Mouse (Mus musculus): ENCODE measurements at regions not wholly inside any gene's neighbourhood (a gene's known extent, or its start where the extent isn't known, plus 50 kb on each side); places are given as distances from the start of the nearest gene placed in this dataset.

GRCm38 (mm10) chr5:119057813-119058212 lies 497.3 kb downstream of the Med13l start:
- TF ChIP-seq CTCF (IDR thresholded peaks at IDR 0.05) = no peak
- no peak for TF ChIP-seq EP300 (IDR thresholded peaks at IDR 0.05)
- Histone ChIP-seq H3K4me1 (ENCODE audit: insufficient read depth, low read depth, low read length) (no peaks in the 10 kb centered on the region), H3K4me2 (replicated peaks; ENCODE audit: low read depth, low read length) (no peak overlapping the region), H3K9me3 (ENCODE audit: low read length) (no peaks in the 10 kb centered on the region), H3K36me3 (ENCODE audit: insufficient read depth, low read length) (no peaks in the 10 kb centered on the region), H3K9ac (replicated peaks; ENCODE audit: low read depth) (no peak overlapping the region), H3K27me3 (replicated peaks; ENCODE audit: insufficient read depth, low read length) (no peaks in the 10 kb centered on the region), H3K27ac (ENCODE audit: low read length) (0 out of 2 replicates have a peak overlapping the region, but pooled peaks have one; percentile 3), H3K4me3 (ENCODE audit: low read depth, low read length) (no peak overlapping the region)
- no peak for DNase-seq (ENCODE audit: low spot score)
- ATAC-seq = no peak
- 88% methylated on average over 4 of the region's 4 CpGs for WGBS

DNA sequence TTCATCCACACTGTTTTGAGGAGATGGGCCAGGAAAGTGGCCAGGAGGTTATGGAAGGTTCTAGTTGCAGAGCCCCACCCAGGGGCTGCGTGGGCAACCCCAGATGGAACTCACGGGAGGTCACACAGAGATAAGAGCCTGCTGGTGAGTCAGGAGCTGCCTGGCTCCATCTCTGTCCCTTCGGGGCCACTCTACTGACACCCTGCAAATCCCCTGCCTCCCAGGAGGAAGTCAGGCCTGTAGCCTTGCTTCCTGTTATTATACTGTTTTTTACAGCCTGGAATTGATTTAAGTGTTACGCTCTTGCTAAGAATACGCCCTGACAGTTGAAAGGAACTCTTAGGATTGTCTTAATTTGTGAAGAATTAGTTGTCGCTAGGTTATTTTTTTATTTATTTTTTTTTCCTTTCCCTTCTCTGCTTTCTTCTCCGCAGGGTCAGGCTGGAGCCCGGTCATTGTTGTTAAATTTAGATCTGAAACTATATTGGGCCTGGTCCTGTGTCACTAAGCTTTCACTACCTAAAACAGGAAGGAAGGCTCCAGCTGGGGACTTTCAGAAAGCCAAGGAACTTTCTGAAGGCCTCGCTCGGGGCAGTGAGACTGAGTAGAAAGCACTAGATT lies 497.9 kb downstream of the Med13l start:
- Histone ChIP-seq H3K27ac (ENCODE audit: low read length) (peak overlapping the region; percentile 54; the same call in 1 of the 2 replicates), H3K36me3 (ENCODE audit: insufficient read depth, low read length) (no peaks in the 10 kb centered on the region), H3K4me1 (ENCODE audit: insufficient read depth, low read depth, low read length) (no peaks in the 10 kb centered on the region), H3K4me2 (replicated peaks; ENCODE audit: low read depth, low read length) (no peak overlapping the region), H3K27me3 (replicated peaks; ENCODE audit: insufficient read depth, low read length) (no peaks in the 10 kb centered on the region), H3K9ac (replicated peaks; ENCODE audit: low read depth) (no peak overlapping the region), H3K4me3 (ENCODE audit: low read depth, low read length) (no peak overlapping the region), H3K9me3 (ENCODE audit: low read length) (no peaks in the 10 kb centered on the region)
- WGBS = 53% methylated on average over 10 of the region's 10 CpGs
- peak; percentile 57 for DNase-seq (ENCODE audit: low spot score)
- TF ChIP-seq EP300 (IDR thresholded peaks at IDR 0.05) = peak; percentile 87
- TF ChIP-seq CTCF (IDR thresholded peaks at IDR 0.05) = no peak
- peak; percentile 87 for ATAC-seq

- peak overlapping the region; percentile 54; the same call in 1 of the 2 replicates for H3K27ac ChIP-seq (ENCODE audit: low read length)
- 87% methylated on average over 2 of the region's 2 CpGs for WGBS
- DNase-seq (ENCODE audit: low spot score) = no peak
- no peaks in the 10 kb centered on the region for H3K27me3 ChIP-seq (replicated peaks; ENCODE audit: insufficient read depth, low read length)
- H3K4me1 ChIP-seq (ENCODE audit: insufficient read depth, low read depth, low read length) = no peaks in the 10 kb centered on the region
- H3K9ac ChIP-seq (replicated peaks; ENCODE audit: low read depth) = no peak overlapping the region
- TF ChIP-seq EP300 (IDR thresholded peaks at IDR 0.05) (no peak), CTCF (IDR thresholded peaks at IDR 0.05) (no peak)
- no peaks in the 10 kb centered on the region for H3K36me3 ChIP-seq (ENCODE audit: insufficient read depth, low read length)
- H3K4me3 ChIP-seq (ENCODE audit: low read depth, low read length) = no peak overlapping the region
- no peak overlapping the region for H3K4me2 ChIP-seq (replicated peaks; ENCODE audit: low read depth, low read length)
- ATAC-seq = no peak
- no peaks in the 10 kb centered on the region for H3K9me3 ChIP-seq (ENCODE audit: low read length)
Observed at GRCm38 (mm10) chr5:119059223-119059622, 498.7 kb downstream of the Med13l start.

GRCm38 (mm10) chr5:119060886-119061285 lies 500.4 kb downstream of the Med13l start:
- no peak for ATAC-seq
- 51% methylated on average over 4 of the region's 4 CpGs for WGBS
- Histone ChIP-seq H3K27me3 (replicated peaks; ENCODE audit: insufficient read depth, low read length) (no peaks in the 10 kb centered on the region), H3K36me3 (ENCODE audit: insufficient read depth, low read length) (no peaks in the 10 kb centered on the region), H3K27ac (ENCODE audit: low read length) (no peak overlapping the region), H3K9me3 (ENCODE audit: low read length) (no peaks in the 10 kb centered on the region), H3K4me2 (replicated peaks; ENCODE audit: low read depth, low read length) (no peak overlapping the region), H3K4me3 (ENCODE audit: low read depth, low read length) (no peak overlapping the region), H3K9ac (replicated peaks; ENCODE audit: low read depth) (no peak overlapping the region), H3K4me1 (ENCODE audit: insufficient read depth, low read depth, low read length) (no peaks in the 10 kb centered on the region)
- no peak for DNase-seq (ENCODE audit: low spot score)
- TF ChIP-seq EP300 (IDR thresholded peaks at IDR 0.05) (no peak), CTCF (IDR thresholded peaks at IDR 0.05) (no peak)

DNA sequence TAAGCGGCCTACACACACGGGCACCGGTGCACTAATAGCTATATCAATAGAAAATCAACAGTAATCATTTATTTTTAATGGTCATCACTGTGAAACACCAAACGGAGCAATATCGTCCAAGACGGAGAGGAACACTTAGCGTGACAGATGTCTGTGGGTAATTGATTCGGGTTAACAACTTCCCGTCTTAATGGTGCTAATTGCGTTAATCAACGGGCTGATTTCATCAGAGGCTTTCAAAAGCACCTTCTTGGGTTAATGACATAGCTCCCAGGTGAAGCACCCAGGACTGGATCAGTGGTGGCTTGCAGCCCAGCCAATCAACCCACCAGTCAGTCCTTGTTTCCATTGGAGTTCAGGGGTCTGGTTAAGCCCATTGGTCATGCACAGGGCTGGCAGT lies 502.0 kb downstream of the Med13l start:
- DNase-seq (ENCODE audit: low spot score) = no peak
- Histone ChIP-seq H3K4me1 (ENCODE audit: insufficient read depth, low read depth, low read length) (no peaks in the 10 kb centered on the region), H3K9me3 (ENCODE audit: low read length) (no peaks in the 10 kb centered on the region), H3K4me3 (ENCODE audit: low read depth, low read length) (no peak overlapping the region), H3K4me2 (replicated peaks; ENCODE audit: low read depth, low read length) (no peak overlapping the region), H3K27ac (ENCODE audit: low read length) (no peak overlapping the region), H3K9ac (replicated peaks; ENCODE audit: low read depth) (no peak overlapping the region), H3K36me3 (ENCODE audit: insufficient read depth, low read length) (no peaks in the 10 kb centered on the region), H3K27me3 (replicated peaks; ENCODE audit: insufficient read depth, low read length) (no peaks in the 10 kb centered on the region)
- no peak for ATAC-seq
- TF ChIP-seq CTCF (IDR thresholded peaks at IDR 0.05) = no peak
- no peak for TF ChIP-seq EP300 (IDR thresholded peaks at IDR 0.05)
- 91% methylated on average over 11 of the region's 11 CpGs for WGBS

DNA sequence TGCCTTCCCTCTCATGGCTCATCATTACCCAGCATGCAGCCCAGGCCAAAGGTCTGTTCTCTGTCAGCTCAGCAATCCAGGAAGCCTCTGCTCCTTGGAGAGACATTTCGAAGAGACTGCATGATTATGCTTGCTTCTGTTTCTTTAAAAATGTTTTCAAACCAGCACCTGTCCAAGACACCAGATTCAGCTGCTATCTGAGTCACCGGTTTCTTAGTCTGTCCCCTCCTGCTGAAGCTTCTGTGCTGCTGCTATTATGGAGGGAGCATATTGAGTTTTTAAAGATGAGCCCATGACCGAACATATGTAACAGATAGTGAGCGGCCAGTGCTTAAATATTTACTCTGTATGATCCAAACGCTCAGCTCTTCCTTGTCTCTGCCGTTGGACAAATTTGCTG lies 506.2 kb downstream of the Med13l start:
- no peak for DNase-seq (ENCODE audit: low spot score)
- no peak for ATAC-seq
- Histone ChIP-seq H3K27ac (ENCODE audit: low read length) (no peak overlapping the region), H3K9me3 (ENCODE audit: low read length) (no peaks in the 10 kb centered on the region), H3K9ac (replicated peaks; ENCODE audit: low read depth) (no peak overlapping the region), H3K4me3 (ENCODE audit: low read depth, low read length) (no peak overlapping the region), H3K4me1 (ENCODE audit: insufficient read depth, low read depth, low read length) (no peaks in the 10 kb centered on the region), H3K36me3 (ENCODE audit: insufficient read depth, low read length) (no peaks in the 10 kb centered on the region), H3K4me2 (replicated peaks; ENCODE audit: low read depth, low read length) (no peak overlapping the region), H3K27me3 (replicated peaks; ENCODE audit: insufficient read depth, low read length) (no peaks in the 10 kb centered on the region)
- no peak for TF ChIP-seq EP300 (IDR thresholded peaks at IDR 0.05)
- TF ChIP-seq CTCF (IDR thresholded peaks at IDR 0.05) = no peak
- 59% methylated on average over 6 of the region's 6 CpGs for WGBS

Measured in lung, postnatal 0 days (tissue).